Mouse (Mus musculus): ENCODE results near the gene Cwc22.

Cwc22 gene

DNA sequence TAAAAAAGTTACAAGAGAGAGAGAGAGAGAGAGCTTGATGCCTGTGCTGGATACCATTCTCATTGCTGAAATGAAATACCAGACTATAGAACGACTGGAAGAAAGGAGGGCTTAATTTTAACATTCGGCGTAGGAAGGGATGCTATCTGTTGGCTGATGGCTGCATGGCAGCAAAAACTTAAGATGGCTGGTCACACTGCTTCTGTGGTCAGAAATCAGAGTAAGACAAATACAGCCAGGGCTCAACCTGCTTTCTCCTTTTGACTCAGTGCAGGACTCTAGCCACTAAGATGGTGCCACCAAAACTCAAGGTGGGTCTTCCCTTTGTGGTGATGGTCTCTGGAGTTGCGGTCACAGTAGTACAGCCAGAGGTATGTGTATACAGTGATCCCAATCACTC, 70.7 kb downstream of the Cwc22 start:
- DNase-seq (ENCODE audit: low spot score in 2 of 2), result no peak

DNA sequence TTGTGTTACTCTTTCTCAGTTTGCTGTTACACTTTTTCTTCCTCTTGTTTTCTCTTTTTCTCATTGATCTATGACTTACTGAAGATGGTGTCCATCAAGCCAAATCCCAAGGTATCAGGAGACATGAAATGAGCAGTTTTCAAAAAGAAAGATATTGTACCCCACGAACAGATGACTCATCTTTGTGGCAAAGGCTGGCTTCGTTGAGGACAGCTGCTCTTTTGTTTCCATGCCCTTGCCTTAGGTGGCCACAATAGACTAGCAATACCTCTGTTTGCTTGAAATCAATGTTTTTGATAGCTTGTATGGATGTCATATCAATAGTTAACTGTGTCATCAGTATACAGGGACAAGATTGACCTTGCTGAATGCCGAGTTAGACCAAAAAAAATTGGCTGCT, 71.5 kb downstream of the Cwc22 start:
- DNase-seq (ENCODE audit: low spot score in 2 of 2), result no peak

DNA sequence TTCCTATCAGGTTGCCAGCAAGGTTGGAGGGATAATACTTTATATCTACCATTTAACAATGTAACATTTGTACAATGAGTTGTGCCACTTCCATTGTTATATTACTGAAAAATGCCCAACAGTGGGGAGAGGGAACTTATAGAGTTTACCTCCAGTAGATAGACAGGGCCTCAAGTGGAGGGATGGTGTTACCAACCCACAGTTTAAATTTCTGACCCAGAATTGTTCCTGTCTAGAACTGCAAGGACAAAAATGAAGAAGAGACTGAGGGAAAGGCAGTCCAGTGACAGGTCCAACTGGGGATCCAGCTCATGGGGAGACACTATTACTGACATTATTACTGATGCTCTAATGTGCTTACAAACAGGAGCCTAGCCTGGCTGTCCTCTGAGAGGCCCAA, 72.4 kb downstream of the Cwc22 start:
- DNase-seq (ENCODE audit: low spot score in 2 of 2), result no peak

DNA sequence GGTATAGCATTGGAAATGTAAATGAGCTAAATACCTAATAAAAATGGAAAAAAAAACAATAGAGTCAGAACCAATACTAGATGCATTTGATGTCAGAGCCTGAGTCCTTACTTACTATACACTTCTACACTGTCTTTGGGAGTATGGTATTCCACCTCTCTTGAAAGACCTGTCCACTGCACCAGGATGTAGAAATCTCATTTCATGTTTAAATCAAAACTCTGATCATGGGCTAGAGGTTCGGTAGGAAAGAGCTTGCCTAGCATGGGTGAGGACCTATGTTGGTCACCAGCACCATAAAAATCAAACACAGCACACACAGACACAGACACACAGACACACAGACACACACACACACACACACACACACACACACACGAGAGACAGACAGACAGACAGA, 73.5 kb downstream of the Cwc22 start:
- DNase-seq (ENCODE audit: low spot score in 2 of 2), result no peak

DNA sequence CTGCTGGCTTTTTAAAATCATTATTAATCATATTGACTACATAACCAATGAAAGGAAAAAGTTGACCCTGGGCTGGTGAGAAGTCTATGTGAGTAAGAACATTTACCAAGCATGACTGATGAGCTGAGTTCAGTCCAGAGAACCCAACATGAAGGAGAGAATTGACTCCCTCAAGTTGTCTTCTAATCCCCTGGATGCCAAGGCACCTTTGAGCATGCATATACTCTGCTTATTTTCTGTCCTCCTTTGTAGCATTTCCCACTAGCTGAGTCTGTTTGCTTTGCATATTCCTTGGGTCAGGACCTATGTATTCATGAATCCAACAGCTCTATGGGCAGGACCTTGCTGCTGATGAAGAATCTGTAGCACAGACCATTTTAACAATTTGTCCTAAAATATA, 75.0 kb downstream of the Cwc22 start:
- no peak for DNase-seq (ENCODE audit: low spot score in 2 of 2)

- no peak for DNase-seq (ENCODE audit: low spot score in 2 of 2)
These were observed 76.4 kb downstream of the Cwc22 start for GRCm38 (mm10) chr2:77869729-77870280.

DNA sequence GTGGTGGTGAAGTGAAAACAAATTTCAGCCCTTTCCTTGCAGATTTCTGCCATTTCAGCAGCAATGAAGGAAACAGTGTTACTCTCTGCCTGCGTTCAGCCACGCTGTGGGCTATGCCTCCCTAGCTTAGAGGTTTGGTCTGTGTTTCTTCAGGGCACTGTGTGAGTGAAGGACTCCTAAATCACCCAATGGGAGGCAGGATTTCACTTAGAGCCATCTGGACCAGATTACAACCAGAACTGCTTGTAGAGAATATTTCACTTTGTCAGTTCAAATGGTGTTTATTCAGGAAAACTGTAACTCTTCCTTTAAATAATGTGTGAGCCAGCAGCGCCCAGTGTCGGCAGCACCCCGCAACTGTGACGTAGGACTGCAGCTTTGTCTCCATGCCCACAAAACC, 82.2 kb downstream of the Cwc22 start:
- peak in 1 of 2 experiments; percentile 22 for DNase-seq (ENCODE audit: low spot score in 2 of 2)

DNA sequence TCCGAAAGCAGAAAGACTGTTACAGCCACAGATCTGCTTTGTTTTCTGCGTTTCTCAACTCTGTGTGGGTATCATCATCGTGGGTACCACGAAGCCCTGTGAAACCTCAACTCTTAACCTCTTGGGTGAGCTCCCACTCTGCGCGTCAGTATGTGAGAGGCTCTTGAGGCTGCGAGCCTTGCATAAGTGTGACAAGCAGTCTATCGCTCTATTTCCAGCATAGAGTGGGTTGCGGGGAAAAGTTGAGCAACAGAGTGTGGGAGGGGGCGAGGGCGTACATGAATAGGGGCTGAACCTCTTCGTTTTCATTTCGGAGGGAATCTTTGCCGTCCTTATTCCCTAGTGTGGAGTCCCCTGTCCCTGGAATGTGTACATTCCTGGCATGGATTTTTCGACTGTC, 82.7 kb downstream of the Cwc22 start:
- DNase-seq (ENCODE audit: low spot score in 2 of 2), result peak; percentile 42 to 50

DNA sequence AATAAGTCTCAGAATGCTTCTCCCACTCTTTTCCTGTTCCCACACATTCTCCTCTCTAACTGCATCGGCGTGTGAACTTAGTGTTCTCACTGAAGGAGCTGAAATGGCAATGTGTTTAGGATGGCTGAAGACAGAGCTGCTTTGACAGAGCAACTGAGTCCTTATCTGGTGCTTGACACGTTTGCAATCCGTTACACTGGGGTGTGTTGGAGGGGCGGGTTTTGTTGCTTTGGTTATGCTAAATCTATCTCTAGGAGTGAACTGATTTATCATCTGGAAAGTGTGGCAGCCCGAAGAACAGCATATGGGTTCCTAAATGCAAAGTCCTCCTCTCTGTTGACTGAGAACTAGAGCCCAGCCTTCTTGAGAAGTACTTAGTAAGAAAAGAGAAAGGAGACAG, 104.7 kb downstream of the Cwc22 start:
- DNase-seq (ENCODE audit: low spot score in 2 of 2), result peak; percentile 40 to 76

DNA sequence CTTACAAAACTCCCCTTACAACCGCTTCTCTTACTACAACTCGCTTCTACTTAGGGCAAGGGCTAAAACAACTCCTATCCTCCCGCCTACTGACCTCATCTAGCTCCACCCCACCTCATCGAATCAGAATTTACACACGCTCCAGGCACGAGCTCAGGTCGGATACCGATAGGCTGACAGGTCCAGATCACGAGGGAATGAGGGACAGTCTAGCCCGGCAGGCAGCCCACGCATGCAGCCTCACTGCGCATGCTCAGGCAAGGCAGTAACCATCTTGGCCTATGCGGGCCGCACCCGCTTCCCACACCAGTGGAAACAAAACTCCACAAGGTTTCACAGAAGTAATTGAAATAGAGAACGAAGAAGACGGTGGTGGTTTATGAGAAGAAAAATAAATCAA, 106.6 kb downstream of the Cwc22 start:
- no peak for DNase-seq (ENCODE audit: low spot score in 2 of 2)

- no peak for DNase-seq (ENCODE audit: low spot score in 2 of 2)
These were observed 107.5 kb downstream of the Cwc22 start for GRCm38 (mm10) chr2:77838688-77839087.

DNA sequence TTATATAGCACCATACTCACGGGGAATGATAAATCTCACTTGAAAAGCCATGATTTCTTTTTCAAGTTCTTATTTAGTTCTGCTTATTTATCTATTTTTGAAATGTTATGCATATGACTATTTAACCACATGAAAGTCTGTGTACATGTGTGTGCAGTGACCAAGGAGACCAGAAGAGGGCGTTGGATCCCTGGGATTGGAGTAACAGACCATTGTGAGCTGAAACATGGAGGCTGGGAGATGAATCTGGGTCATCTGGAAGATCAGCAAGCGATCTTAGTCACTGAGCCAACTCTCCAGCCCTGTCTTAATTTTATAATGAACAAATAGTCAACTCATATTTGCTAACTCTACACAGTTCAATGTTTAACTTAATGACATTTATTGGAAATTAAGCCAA, 110.4 kb downstream of the Cwc22 start:
- DNase-seq (ENCODE audit: low spot score in 2 of 2), result no peak

All from right cerebral cortex, postnatal 36 days (tissue).